Mouse (Mus musculus) cortical plate, adult 2 months (tissue): Measurements from ENCODE around the gene Sestd1.

Experiments used
- CTCF ChIP-seq: fragments of 200-500 bp; IDR thresholded peaks from 2 replicates; pipeline ENCODE4 v1.5.1; 2011; ENCODE audit warnings: mild to moderate bottlenecking, control low read depth, low read length; ENCODE audit not compliant: insufficient read depth; ENCODE audit errors: extremely low read depth
- POLR2A ChIP-seq: fragments of 200-500 bp; IDR thresholded peaks from 2 replicates; pipeline ENCODE4 v1.6.1; 2011; ENCODE audit warnings: mild to moderate bottlenecking, low read length, control low read depth; ENCODE audit not compliant: insufficient read depth; ENCODE audit errors: extremely low read depth

DNA sequence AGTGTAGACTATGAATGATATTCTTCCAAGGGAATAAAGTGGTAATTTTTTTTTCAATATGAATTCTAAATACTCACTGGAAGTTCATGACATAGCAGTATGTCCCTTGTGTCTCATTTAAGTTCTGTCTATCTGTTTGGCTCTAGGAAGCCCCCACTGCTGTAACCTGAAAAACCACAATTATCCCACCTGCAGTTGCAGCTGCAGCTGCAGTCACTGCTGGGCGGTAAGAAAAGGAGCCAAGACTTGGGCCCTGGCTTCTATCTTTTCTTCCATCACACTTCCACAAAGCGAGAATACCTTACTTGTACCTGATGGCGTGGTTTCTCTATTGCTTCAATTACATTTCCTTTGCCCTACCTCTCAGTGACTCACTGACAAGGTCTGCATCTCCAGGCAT, 92.9 kb downstream of the Sestd1 start:
- TF ChIP-seq POLR2A (no peak), CTCF (no peak)
